Mouse (Mus musculus) limb, embryonic 15.5 days (tissue): Measurements from ENCODE around the gene 1700025C18Rik. TPM values are rescaled to one million over a fixed set of nuclear protein-coding genes. Genes with fewer than 3 reads are reported as not detected.

ENCODE experiments used
- ATAC-seq: fragments of 200-750 bp; cut with Nextera tagmentation; 2 replicates; pipeline ENCODE4 v1.8.0; 2017; ENCODE audit warnings: low read depth, moderate TSS enrichment; ENCODE audit not compliant: insufficient number of reproducible peaks, low FRiP score, low TSS enrichment
- H3K27ac ChIP-seq: fragments of 300-500 bp; sonication (generic); 2 replicates; pipeline ENCODE4 v1.5.1; 2015; ENCODE audit warnings: moderate library complexity, mild to moderate bottlenecking, inconsistent platforms
- H3K27me3 ChIP-seq: fragments of 300-500 bp; sonication (generic); 2 replicates; pipeline ENCODE4 v1.6.1; 2015; ENCODE audit warnings: inconsistent platforms
- H3K36me3 ChIP-seq: fragments of 300-500 bp; sonication (generic); 2 replicates; pipeline ENCODE4 v1.6.1; 2015; ENCODE audit warnings: inconsistent platforms
- H3K4me1 ChIP-seq: fragments of 300-500 bp; sonication (generic); 2 replicates; pipeline ENCODE4 v1.6.1; 2015; ENCODE audit warnings: inconsistent platforms
- H3K4me2 ChIP-seq: fragments of 300-500 bp; sonication (generic); 2 replicates; pipeline ENCODE4 v1.6.1; 2015; ENCODE audit warnings: mild to moderate bottlenecking, inconsistent platforms
- H3K4me3 ChIP-seq: fragments of 300-500 bp; sonication (generic); 2 replicates; pipeline ENCODE4 v1.5.1; 2015; ENCODE audit warnings: mild to moderate bottlenecking, inconsistent platforms
- H3K9ac ChIP-seq: fragments of 300-500 bp; sonication (generic); 2 replicates; pipeline ENCODE4 v1.6.1; 2015; ENCODE audit warnings: inconsistent platforms
- H3K9me3 ChIP-seq: fragments of 300-500 bp; sonication (generic); 2 replicates; pipeline ENCODE4 v1.6.1; 2016; ENCODE audit warnings: inconsistent platforms
- WGBS: fragments of 180-500 bp; shearing (Covaris S2); methylation state at CpG from one replicate; pipeline ENCODE4 v1.1.7; 2015; 5-methylcytosine and 5-hydroxymethylcytosine counted together
- polyA plus RNA-seq: library from polyadenylated mRNA; unstranded; fragments of >200 nt; fragmentation: Nextera tagmentation; extraction: Ambion mirVana; gene quantifications from 2 replicates; pipeline ENCODE4 v1.2.1, GENCODE M21; 2015

Gene 1700025C18Rik
- polyA plus RNA-seq, 1 experiment from 2014 or later = not detected

GRCm38 (mm10) chr2:165074937-165075336 lies 15.6 kb downstream of the 1700025C18Rik start:
- Histone ChIP-seq H3K36me3 (no peaks in the 10 kb centered on the region), H3K4me2 (no peak overlapping the region), H3K27ac (no peak overlapping the region), H3K27me3 (peaks cover 88% of the 10 kb centered on the region), H3K9ac (no peak overlapping the region), H3K4me1 (no peaks in the 10 kb centered on the region), H3K4me3 (no peak overlapping the region), H3K9me3 (no peaks in the 10 kb centered on the region)
- WGBS = 35% methylated on average over 2 of the region's 2 CpGs
- ATAC-seq = no peak

GRCm38 (mm10) chr2:165074081-165074884 lies 16.3 kb downstream of the 1700025C18Rik start:
- no peak overlapping the region for H3K27ac ChIP-seq
- H3K27me3 ChIP-seq = peaks cover 82% of the 10 kb centered on the region
- WGBS = 48% methylated on average over 11 of the region's 11 CpGs
- no peaks in the 10 kb centered on the region for H3K36me3 ChIP-seq
- no peak overlapping the region for H3K4me2 ChIP-seq
- no peaks in the 10 kb centered on the region for H3K9me3 ChIP-seq
- no peaks in the 10 kb centered on the region for H3K4me1 ChIP-seq
- H3K4me3 ChIP-seq = no peak overlapping the region
- H3K9ac ChIP-seq = no peak overlapping the region
- no peak for ATAC-seq

GRCm38 (mm10) chr2:165073381-165073781 lies 17.2 kb downstream of the 1700025C18Rik start:
- no peak overlapping the region for H3K4me2 ChIP-seq
- H3K36me3 ChIP-seq = no peaks in the 10 kb centered on the region
- H3K27ac ChIP-seq = no peak overlapping the region
- ATAC-seq = no peak
- WGBS = 18% methylated on average over 9 of the region's 9 CpGs
- H3K27me3 ChIP-seq = peaks cover 73% of the 10 kb centered on the region
- H3K9me3 ChIP-seq = no peaks in the 10 kb centered on the region
- no peak overlapping the region for H3K4me3 ChIP-seq
- H3K9ac ChIP-seq = no peak overlapping the region
- no peaks in the 10 kb centered on the region for H3K4me1 ChIP-seq

- 17% methylated on average over 23 of the region's 23 CpGs for WGBS
- Histone ChIP-seq H3K36me3 (no peaks in the 10 kb centered on the region), H3K4me2 (peak overlapping the region; percentile 24; the same call in 1 of the 2 replicates), H3K9ac (no peak overlapping the region), H3K9me3 (no peaks in the 10 kb centered on the region), H3K27me3 (peaks cover 42% of the 10 kb centered on the region), H3K27ac (no peak overlapping the region), H3K4me3 (no peak overlapping the region), H3K4me1 (no peaks in the 10 kb centered on the region)
- no peak for ATAC-seq
These were observed 20.3 kb downstream of the 1700025C18Rik start for GRCm38 (mm10) chr2:165070096-165070816.

GRCm38 (mm10) chr2:165068806-165069205 lies 21.7 kb downstream of the 1700025C18Rik start:
- Histone ChIP-seq H3K27me3 (peaks cover 27% of the 10 kb centered on the region), H3K4me2 (no peak overlapping the region), H3K9me3 (no peaks in the 10 kb centered on the region), H3K9ac (no peak overlapping the region), H3K36me3 (no peaks in the 10 kb centered on the region), H3K4me1 (no peaks in the 10 kb centered on the region), H3K27ac (no peak overlapping the region), H3K4me3 (no peak overlapping the region)
- whole genome bisulfite sequencing = 71% methylated on average over 2 of the region's 2 CpGs
- no peak for ATAC-seq

GRCm38 (mm10) chr2:165064489-165064888 lies 26.1 kb downstream of the 1700025C18Rik start:
- H3K4me2 ChIP-seq = no peak overlapping the region
- no peaks in the 10 kb centered on the region for H3K27me3 ChIP-seq
- no peaks in the 10 kb centered on the region for H3K9me3 ChIP-seq
- no peak overlapping the region for H3K4me3 ChIP-seq
- no peak for ATAC-seq
- no peaks in the 10 kb centered on the region for H3K36me3 ChIP-seq
- H3K4me1 ChIP-seq = no peaks in the 10 kb centered on the region
- no peak overlapping the region for H3K27ac ChIP-seq
- WGBS = 37% methylated on average over 7 of the region's 7 CpGs
- H3K9ac ChIP-seq = no peak overlapping the region

- Histone ChIP-seq H3K4me1 (no peaks in the 10 kb centered on the region), H3K27me3 (0 out of 2 replicates have a peak, but pooled peaks cover under 1% of the 10 kb centered on the region), H3K27ac (no peak overlapping the region), H3K9ac (no peak overlapping the region), H3K4me2 (no peak overlapping the region), H3K4me3 (no peak overlapping the region), H3K9me3 (no peaks in the 10 kb centered on the region), H3K36me3 (no peaks in the 10 kb centered on the region)
- no peak for ATAC-seq
- 70% methylated on average over 16 of the region's 16 CpGs for WGBS
These were observed 28.7 kb downstream of the 1700025C18Rik start for GRCm38 (mm10) chr2:165061638-165062433.

- Histone ChIP-seq H3K4me1 (peaks cover 11% of the 10 kb centered on the region), H3K9me3 (no peaks in the 10 kb centered on the region), H3K27me3 (0 out of 2 replicates have a peak, but pooled peaks cover 6% of the 10 kb centered on the region), H3K27ac (no peak overlapping the region), H3K4me2 (no peak overlapping the region), H3K36me3 (no peaks in the 10 kb centered on the region), H3K9ac (no peak overlapping the region), H3K4me3 (no peak overlapping the region)
- WGBS = 90% methylated on average over 4 of the region's 4 CpGs
- no peak for ATAC-seq
These were observed 30.6 kb downstream of the 1700025C18Rik start for GRCm38 (mm10) chr2:165059961-165060360.

GRCm38 (mm10) chr2:165056377-165057085 lies 34.0 kb downstream of the 1700025C18Rik start:
- 73% methylated on average over 14 of the region's 14 CpGs for WGBS
- H3K4me3 ChIP-seq = 0 out of 2 replicates have a peak overlapping the region, but pooled peaks have one; percentile 30

GRCm38 (mm10) chr2:165055905-165056304 lies 34.6 kb downstream of the 1700025C18Rik start:
- Histone ChIP-seq H3K4me3 (peak overlapping the region; percentile 30), H3K4me1 (peaks cover 11% of the 10 kb centered on the region), H3K36me3 (no peaks in the 10 kb centered on the region), H3K9me3 (no peaks in the 10 kb centered on the region), H3K27ac (0 out of 2 replicates have a peak overlapping the region, but pooled peaks have one; percentile 22), H3K9ac (no peak overlapping the region), H3K4me2 (peak overlapping the region; percentile 45), H3K27me3 (0 out of 2 replicates have a peak, but pooled peaks cover 6% of the 10 kb centered on the region)
- 2% methylated on average over 7 of the region's 7 CpGs for WGBS
- ATAC-seq = no peak

More at GRCm38 (mm10) chr2:165056377-165057085, 34.0 kb downstream of the 1700025C18Rik start:
- Histone ChIP-seq H3K36me3 (no peaks in the 10 kb centered on the region), H3K4me2 (peak overlapping the region; percentile 45; the same call in 1 of the 2 replicates), H3K27ac (no peak overlapping the region), H3K27me3 (0 out of 2 replicates have a peak, but pooled peaks cover 6% of the 10 kb centered on the region), H3K4me1 (peaks cover 11% of the 10 kb centered on the region), H3K9ac (no peak overlapping the region), H3K9me3 (no peaks in the 10 kb centered on the region)
- ATAC-seq = no peak
